Mouse (Mus musculus): ENCODE results near the gene Cdca3. TPM values are rescaled to one million over a fixed set of nuclear protein-coding genes. Genes with fewer than 3 reads are reported as not detected.
A peak's percentile ranks its signal among the peaks of the same experiment; 100 is the strongest.
"Not testable (repeated sequence)": the region's sequence is repeated elsewhere in the genome, so short reads cannot be mapped to it uniquely, and the experiment has no call there.

The Cdca3 gene
- total RNA-seq, 1 experiment, result 128 TPM

GRCm38 (mm10) chr6:124828101-124828592 lies 1.2 kb upstream of the Cdca3 start:
- Histone ChIP-seq H3K36me3 (ENCODE audit: control insufficient read depth, insufficient read depth, low read length, poor library complexity, severe bottlenecking) (peaks cover 42% of the 10 kb centered on the region), H3K4me1 (ENCODE audit: control insufficient read depth in 2 of 2, insufficient read depth in 2 of 2, low read length in 2 of 2, poor library complexity in 1 of 2) (peaks cover 2% of the 10 kb centered on the region in 2 experiments; a peak in 2 of 4 replicates), H3K9me3 (ENCODE audit: control insufficient read depth, insufficient read depth, low read depth, low read length) (no peaks in the 10 kb centered on the region), H3K27ac (ENCODE audit: insufficient read depth, low read depth, low read length, poor library complexity, severe bottlenecking) (peak overlapping the region; percentile 44; the same call in 1 of the 2 replicates), H3K9ac (ENCODE audit: insufficient read depth, low read depth, low read length, poor library complexity, severe bottlenecking) (peak overlapping the region; percentile 71), H3K4me3 (ENCODE audit: insufficient read depth in 1 of 2, low read depth in 1 of 2, low read length in 2 of 2, poor library complexity in 1 of 2, severe bottlenecking in 1 of 2) (peak overlapping the region; percentile 83 to 90)
- peak; percentile 60 for DNase-seq (ENCODE audit: low read depth, low spot score)
- in situ Hi-C loops (cut with MboI; ENCODE audit: low sequenced_read_pairs in 2 of 2, unreplicated experiment in 2 of 2), result no loop called here
- TF ChIP-seq ZC3H11A (IDR thresholded peaks at IDR 0.05; ENCODE audit: borderline replicate concordance, low read depth, low read length) (no peak), ZNF384 (IDR thresholded peaks at IDR 0.05; ENCODE audit: low read depth, low read length) (no peak), CHD2 (IDR thresholded peaks at IDR 0.05; ENCODE audit: low read depth, low read length) (no peak), MAFK (IDR thresholded peaks at IDR 0.05; ENCODE audit: insufficient read depth, low read depth, low read length) (no peak), HCFC1 (IDR thresholded peaks at IDR 0.05; ENCODE audit: borderline replicate concordance, insufficient read depth, low read length) (no peak)

- in situ Hi-C loops (cut with MboI; ENCODE audit: low sequenced_read_pairs in 2 of 2, unreplicated experiment in 2 of 2), result no loop called here
- Histone ChIP-seq H3K36me3 (ENCODE audit: control insufficient read depth, insufficient read depth, low read length, poor library complexity, severe bottlenecking) (peaks cover 37% of the 10 kb centered on the region), H3K9me3 (ENCODE audit: control insufficient read depth, insufficient read depth, low read depth, low read length) (no peaks in the 10 kb centered on the region), H3K9ac (ENCODE audit: insufficient read depth, low read depth, low read length, poor library complexity, severe bottlenecking) (peak overlapping the region; percentile 89), H3K27ac (ENCODE audit: insufficient read depth, low read depth, low read length, poor library complexity, severe bottlenecking) (peak overlapping the region; percentile 30), H3K4me1 (ENCODE audit: control insufficient read depth in 2 of 2, insufficient read depth in 2 of 2, low read length in 2 of 2, poor library complexity in 1 of 2) (peaks cover 2 to 3% of the 10 kb centered on the region in 2 experiments; a peak in 2 of 4 replicates), H3K4me3 (ENCODE audit: insufficient read depth in 1 of 2, low read depth in 1 of 2, low read length in 2 of 2, poor library complexity in 1 of 2, severe bottlenecking in 1 of 2) (peak overlapping the region; percentile 83 to 87)
- peak; percentile 94 for DNase-seq (ENCODE audit: low read depth, low spot score)
- TF ChIP-seq MAFK (IDR thresholded peaks at IDR 0.05; ENCODE audit: insufficient read depth, low read depth, low read length) (no peak), CHD2 (IDR thresholded peaks at IDR 0.05; ENCODE audit: low read depth, low read length) (peak; percentile 91)
Observed at GRCm38 (mm10) chr6:124829799-124830700, 703 bp downstream of the Cdca3 start.

- Histone ChIP-seq H3K36me3 (ENCODE audit: control insufficient read depth, insufficient read depth, low read length, poor library complexity, severe bottlenecking) (peaks cover 29% of the 10 kb centered on the region), H3K4me3 (ENCODE audit: insufficient read depth in 1 of 2, low read depth in 1 of 2, low read length in 2 of 2, poor library complexity in 1 of 2, severe bottlenecking in 1 of 2) (peak overlapping the region; percentile 19 to 31; a peak in 2 of 4 replicates), H3K4me1 (ENCODE audit: control insufficient read depth in 2 of 2, insufficient read depth in 2 of 2, low read length in 2 of 2, poor library complexity in 1 of 2) (peaks cover 2 to 12% of the 10 kb centered on the region in 2 experiments; a peak in 2 of 4 replicates), H3K9ac (ENCODE audit: insufficient read depth, low read depth, low read length, poor library complexity, severe bottlenecking) (peak overlapping the region; percentile 40; the same call in 1 of the 2 replicates)
- H3K9me3 ChIP-seq (ENCODE audit: control insufficient read depth, insufficient read depth, low read depth, low read length); H3K27ac ChIP-seq (ENCODE audit: insufficient read depth, low read depth, low read length, poor library complexity, severe bottlenecking); in situ Hi-C loops (cut with MboI; ENCODE audit: low sequenced_read_pairs in 2 of 2, unreplicated experiment in 2 of 2); DNase-seq (ENCODE audit: low read depth, low spot score): not testable (repeated sequence)
Observed at GRCm38 (mm10) chr6:124831199-124831598, 1.9 kb downstream of the Cdca3 start.

- Histone ChIP-seq H3K4me1 (ENCODE audit: control insufficient read depth in 2 of 2, insufficient read depth in 2 of 2, low read length in 2 of 2, poor library complexity in 1 of 2) (peaks cover 2 to 12% of the 10 kb centered on the region in 2 experiments; a peak in 2 of 4 replicates), H3K36me3 (ENCODE audit: control insufficient read depth, insufficient read depth, low read length, poor library complexity, severe bottlenecking) (peaks cover 28% of the 10 kb centered on the region)
Observed at GRCm38 (mm10) chr6:124831649-124832048, 2.3 kb downstream of the Cdca3 start.

More at GRCm38 (mm10) chr6:124831649-124832048, 2.3 kb downstream of the Cdca3 start:
- H3K4me3 ChIP-seq (ENCODE audit: insufficient read depth in 1 of 2, low read depth in 1 of 2, low read length in 2 of 2, poor library complexity in 1 of 2, severe bottlenecking in 1 of 2), result peak overlapping the region; percentile 14 to 31; a peak in 3 of 4 replicates
- TF ChIP-seq CHD2 (IDR thresholded peaks at IDR 0.05; ENCODE audit: low read depth, low read length), result no peak
- TF ChIP-seq HCFC1 (IDR thresholded peaks at IDR 0.05; ENCODE audit: borderline replicate concordance, insufficient read depth, low read length), result no peak
- TF ChIP-seq ZNF384 (IDR thresholded peaks at IDR 0.05; ENCODE audit: low read depth, low read length), result no peak
- no peak for TF ChIP-seq MAFK (IDR thresholded peaks at IDR 0.05; ENCODE audit: insufficient read depth, low read depth, low read length)
- no peak for TF ChIP-seq ZC3H11A (IDR thresholded peaks at IDR 0.05; ENCODE audit: borderline replicate concordance, low read depth, low read length)
- no peaks in the 10 kb centered on the region for H3K9me3 ChIP-seq (ENCODE audit: control insufficient read depth, insufficient read depth, low read depth, low read length)
- H3K27ac ChIP-seq (ENCODE audit: insufficient read depth, low read depth, low read length, poor library complexity, severe bottlenecking), result no peak overlapping the region; the same call in 1 of the 2 replicates
- peak; percentile 59 for DNase-seq (ENCODE audit: low read depth, low spot score)
- in situ Hi-C loops (cut with MboI; ENCODE audit: low sequenced_read_pairs in 2 of 2, unreplicated experiment in 2 of 2), result no loop called here
- peak overlapping the region; percentile 21; the same call in 1 of the 2 replicates for H3K9ac ChIP-seq (ENCODE audit: insufficient read depth, low read depth, low read length, poor library complexity, severe bottlenecking)

Data from ES-E14 (cell line).